Mouse (Mus musculus): ENCODE data around the gene Susd4.

The Susd4 gene

GRCm38 (mm10) chr1:182916166-182916565, 152.5 kb downstream of the Susd4 start:
- no peak for DNase-seq (ENCODE audit: low spot score in 2 of 2)

- no peak for DNase-seq (ENCODE audit: low spot score in 2 of 2)
Measured at GRCm38 (mm10) chr1:182918718-182919346, 155.2 kb downstream of the Susd4 start.

GRCm38 (mm10) chr1:182922824-182923223, 159.2 kb downstream of the Susd4 start:
- DNase-seq (ENCODE audit: low spot score in 2 of 2), result no peak

- no peak for DNase-seq (ENCODE audit: low spot score in 2 of 2)
Measured at GRCm38 (mm10) chr1:182926465-182926864, 162.8 kb downstream of the Susd4 start.

GRCm38 (mm10) chr1:182927878-182928851, 164.5 kb downstream of the Susd4 start:
- DNase-seq (ENCODE audit: low spot score in 2 of 2), result no peak

GRCm38 (mm10) chr1:182935469-182935868, 171.8 kb downstream of the Susd4 start:
- DNase-seq (ENCODE audit: low spot score in 2 of 2), result no peak

GRCm38 (mm10) chr1:182937486-182938120, 173.9 kb downstream of the Susd4 start:
- no peak for DNase-seq (ENCODE audit: low spot score in 2 of 2)

GRCm38 (mm10) chr1:182941921-182942320, 178.3 kb downstream of the Susd4 start:
- no peak for DNase-seq (ENCODE audit: low spot score in 2 of 2)

- DNase-seq (ENCODE audit: low spot score in 2 of 2), result no peak
Measured at GRCm38 (mm10) chr1:182943911-182944310, 180.3 kb downstream of the Susd4 start.

- no peak for DNase-seq (ENCODE audit: low spot score in 2 of 2)
Measured at GRCm38 (mm10) chr1:182944638-182945037, 181.0 kb downstream of the Susd4 start.

- no peak for DNase-seq (ENCODE audit: low spot score in 2 of 2)
Measured at GRCm38 (mm10) chr1:182945561-182945960, 181.9 kb downstream of the Susd4 start.

All from urinary bladder, adult 18-20 months (tissue).